Mouse (Mus musculus) MEL (cell line): ENCODE results near the gene Npcd.

Source experiments
- BHLHE40 ChIP-seq: IDR thresholded peaks from 2 replicates; pipeline ENCODE4 v1.6.1; 2012; ENCODE audit warnings: low read depth, mild to moderate bottlenecking, inconsistent platforms, low read length, improper control_type of control experiment, borderline replicate concordance
- CTCF ChIP-seq, 3 experiments: IDR thresholded peaks in 2 of 3; conservative IDR thresholded peaks in 1 of 3; 2 replicates each; pipeline ENCODE4 v1.5.1; 2011 to 2012; ENCODE audit warnings: low read length in 3 of 3, low read depth in 2 of 3, mild to moderate bottlenecking in 2 of 3, improper control_type of control experiment in 1 of 3, inconsistent platforms in 1 of 3, mixed read lengths in 1 of 3, moderate library complexity in 1 of 3; ENCODE audit not compliant: control insufficient read depth in 1 of 3, insufficient read depth in 1 of 3, poor library complexity in 1 of 3, severe bottlenecking in 1 of 3
- GABPA ChIP-seq: IDR thresholded peaks from 2 replicates; pipeline ENCODE4 v1.6.1; 2012; ENCODE audit warnings: low read depth, mild to moderate bottlenecking, inconsistent platforms, low read length, improper control_type of control experiment, moderate library complexity
- GATA1 ChIP-seq: IDR thresholded peaks from 2 replicates; pipeline ENCODE4 v1.6.1; 2011; ENCODE audit warnings: low read depth, low read length, improper control_type of control experiment
- MAFK ChIP-seq: IDR thresholded peaks from 2 replicates; pipeline ENCODE4 v1.6.1; 2011; ENCODE audit warnings: low read depth, mild to moderate bottlenecking, low read length, improper control_type of control experiment, borderline replicate concordance
- RCOR1 ChIP-seq: IDR thresholded peaks from 2 replicates; pipeline ENCODE4 v1.6.1; 2012; ENCODE audit warnings: low read depth, mild to moderate bottlenecking, inconsistent platforms, low read length, improper control_type of control experiment

GRCm38 (mm10) chr15:79770629-79771240, 63.3 kb downstream of the Npcd start:
- TF ChIP-seq RCOR1 (no peak), MAFK (no peak), GABPA (no peak), GATA1 (no peak), BHLHE40 (no peak), CTCF (IDR thresholded peaks at IDR 0.05 in 2 of 3, conservative IDR thresholded peaks at IDR 0.05 in 1 of 3; ENCODE audit: control insufficient read depth in 1 of 3, insufficient read depth in 1 of 3, low read depth in 2 of 3, low read length in 3 of 3, poor library complexity in 1 of 3, severe bottlenecking in 1 of 3) (no peak)
